Mouse (Mus musculus): ENCODE measurements at regions not wholly inside any gene's neighbourhood (a gene's known extent, or its start where the extent isn't known, plus 50 kb on each side); places are given as distances from the start of the nearest gene placed in this dataset.

GRCm38 (mm10) chr13:107396036-107396435, 374.1 kb upstream of the Kif2a start:
- DNase-seq (ENCODE audit: low read depth, low spot score): no peak

- no peak for DNase-seq (ENCODE audit: low read depth, low spot score)
Measured at GRCm38 (mm10) chr13:107394451-107394850, 372.5 kb upstream of the Kif2a start.

GRCm38 (mm10) chr13:107389535-107390150, 367.7 kb upstream of the Kif2a start:
- no peak for DNase-seq (ENCODE audit: low read depth, low spot score)

- DNase-seq (ENCODE audit: low read depth, low spot score): no peak
Measured at GRCm38 (mm10) chr13:107389074-107389473, 367.1 kb upstream of the Kif2a start.

GRCm38 (mm10) chr13:107378076-107378475, 356.1 kb upstream of the Kif2a start:
- DNase-seq (ENCODE audit: low read depth, low spot score): no peak

GRCm38 (mm10) chr13:107372666-107373065, 350.7 kb upstream of the Kif2a start:
- no peak for DNase-seq (ENCODE audit: low read depth, low spot score)

GRCm38 (mm10) chr13:107371616-107372582, 350.0 kb upstream of the Kif2a start:
- DNase-seq (ENCODE audit: low read depth, low spot score): peak; percentile 65

- no peak for DNase-seq (ENCODE audit: low read depth, low spot score)
Measured at GRCm38 (mm10) chr13:107367639-107368038, 345.7 kb upstream of the Kif2a start.

GRCm38 (mm10) chr13:107365766-107366165, 343.8 kb upstream of the Kif2a start:
- no peak for DNase-seq (ENCODE audit: low read depth, low spot score)

- DNase-seq (ENCODE audit: low read depth, low spot score): no peak
Measured at GRCm38 (mm10) chr13:107365241-107365640, 343.3 kb upstream of the Kif2a start.

GRCm38 (mm10) chr13:107362806-107363687, 341.1 kb upstream of the Kif2a start:
- DNase-seq (ENCODE audit: low read depth, low spot score): no peak

GRCm38 (mm10) chr13:107340802-107341364, 319.0 kb upstream of the Kif2a start:
- DNase-seq (ENCODE audit: low read depth, low spot score): no peak

- DNase-seq (ENCODE audit: low read depth, low spot score): no peak
Measured at GRCm38 (mm10) chr13:107338111-107338510, 316.2 kb upstream of the Kif2a start.

GRCm38 (mm10) chr13:107337111-107337510, 315.2 kb upstream of the Kif2a start:
- DNase-seq (ENCODE audit: low read depth, low spot score): no peak

- no peak for DNase-seq (ENCODE audit: low read depth, low spot score)
Measured at GRCm38 (mm10) chr13:107329348-107329747, 307.4 kb upstream of the Kif2a start.

GRCm38 (mm10) chr13:107325707-107326495, 304.0 kb upstream of the Kif2a start:
- peak; percentile 43 for DNase-seq (ENCODE audit: low read depth, low spot score)

- DNase-seq (ENCODE audit: low read depth, low spot score): no peak
Measured at GRCm38 (mm10) chr13:107314746-107315145, 292.8 kb upstream of the Kif2a start.

- DNase-seq (ENCODE audit: low read depth, low spot score): no peak
Measured at GRCm38 (mm10) chr13:107308958-107309639, 287.2 kb upstream of the Kif2a start.

GRCm38 (mm10) chr13:107308404-107308803, 286.5 kb upstream of the Kif2a start:
- no peak for DNase-seq (ENCODE audit: low read depth, low spot score)

- no peak for DNase-seq (ENCODE audit: low read depth, low spot score)
Measured at GRCm38 (mm10) chr13:107306958-107307357, 285.0 kb upstream of the Kif2a start.
